Comparison of ENCODE assay signal across 1 mouse cellular context in the genomic region with DNA sequence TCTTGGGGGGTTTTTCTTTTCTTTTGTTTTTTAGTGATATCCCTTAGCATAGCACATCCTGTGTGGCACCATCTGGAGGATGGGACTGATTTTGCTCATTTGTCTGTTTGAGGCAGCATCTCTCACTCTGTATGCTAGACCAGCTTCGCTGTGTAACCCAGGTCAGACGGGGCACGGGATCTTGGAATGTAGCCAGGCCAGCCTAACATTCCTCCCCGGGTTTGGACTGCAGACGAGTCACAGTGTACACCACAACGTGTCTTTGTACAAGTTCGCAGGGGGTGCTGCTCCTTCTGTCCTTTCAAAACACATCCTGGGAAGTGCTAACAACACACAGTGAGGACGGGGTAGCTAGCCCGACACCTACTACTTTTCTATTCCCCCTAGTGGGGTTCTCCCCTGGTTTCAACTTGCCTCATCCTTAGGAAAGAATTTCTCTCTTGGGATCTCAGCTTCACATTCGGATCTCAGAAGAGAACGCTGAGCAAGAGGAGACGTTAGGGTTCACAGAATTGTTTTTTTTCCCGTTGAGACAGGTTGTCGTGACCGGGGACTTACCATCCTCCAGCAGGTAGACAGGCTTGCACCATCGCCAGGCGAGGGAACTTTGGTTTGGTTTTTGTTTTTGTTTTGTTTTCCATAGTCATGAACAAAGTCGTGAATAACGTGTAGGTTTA.
TF ChIP-seq lines count a peak whose summit lies in the region.

No protein-coding gene starts in this region.

TF ChIP-seq in MEL, 35 proteins besides CTCF, POLR2A, EP300 and RAD21:
- no peak for TF ChIP-seq RCOR1 (IDR thresholded peaks at IDR 0.05; ENCODE audit: low read depth, low read length)
- no peak for TF ChIP-seq MYC (IDR thresholded peaks at IDR 0.05; ENCODE audit: low read depth, low read length)
- TF ChIP-seq SMC3 (IDR thresholded peaks at IDR 0.05; ENCODE audit: low read depth, low read length), result peak; percentile 34; the same call in 1 of the 2 replicates
- TF ChIP-seq MXI1 (IDR thresholded peaks at IDR 0.05; ENCODE audit: low read depth, low read length), result peak; percentile 36; the same call in 1 of the 2 replicates
- 0 out of 2 replicates have a peak, but pooled peaks have one; percentile 31 for TF ChIP-seq SIN3A (IDR thresholded peaks at IDR 0.05; ENCODE audit: low read length)
- no peak for TF ChIP-seq TBP (IDR thresholded peaks at IDR 0.05; ENCODE audit: low read depth, low read length)
